Mouse (Mus musculus): ENCODE results near the gene Hap1. TPM values are rescaled to one million over a fixed set of nuclear protein-coding genes. Genes with fewer than 3 reads are reported as not detected.

Gene Hap1
- polyA plus RNA-seq, 1 experiment from 2014 or later: 6.3 TPM

- Histone ChIP-seq H3K36me3 (ENCODE audit: control insufficient read depth, insufficient read depth, low read length) (peaks cover 66% of the 10 kb centered on the region), H3K27ac (ENCODE audit: low read depth, low read length) (no peak overlapping the region)
Observed at GRCm38 (mm10) chr11:100382682-100383081, 26.8 kb upstream of the Hap1 start.

DNA sequence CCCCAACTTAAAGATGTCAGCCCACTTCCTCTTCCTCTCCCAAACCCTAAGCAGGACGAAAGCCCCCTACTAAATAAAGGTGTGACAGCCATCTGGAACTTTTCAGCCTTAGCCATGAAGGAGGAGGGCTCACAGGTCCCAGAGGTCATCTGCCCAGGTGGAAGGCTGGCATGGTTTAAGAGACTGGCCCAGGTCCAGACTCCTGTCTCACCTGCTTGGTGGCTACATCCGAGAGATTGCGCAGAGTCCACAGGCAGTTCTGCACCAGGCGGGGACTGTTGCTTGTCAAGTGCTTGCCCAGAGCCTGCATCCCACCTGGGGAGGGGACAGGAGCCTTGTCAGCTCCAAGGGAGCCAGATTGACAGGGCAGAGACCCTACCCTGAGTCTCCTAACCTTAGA lies 23.4 kb upstream of the Hap1 start:
- Histone ChIP-seq H3K36me3 (ENCODE audit: control insufficient read depth, insufficient read depth, low read length) (peaks cover 79% of the 10 kb centered on the region), H3K4me2 (replicated peaks; ENCODE audit: low read depth, low read length) (no peak overlapping the region), H3K4me3 (ENCODE audit: low read length) (no peak overlapping the region), H3K4me1 (ENCODE audit: control insufficient read depth, insufficient read depth, low read length) (no peaks in the 10 kb centered on the region), H3K27me3 (ENCODE audit: control insufficient read depth, insufficient read depth, low read length) (no peaks in the 10 kb centered on the region), H3K9me3 (ENCODE audit: control insufficient read depth, low read length) (no peaks in the 10 kb centered on the region), H3K9ac (ENCODE audit: low read depth, low read length) (no peak overlapping the region), H3K27ac (ENCODE audit: low read depth, low read length) (no peak overlapping the region)
- 91% methylated on average over 4 of the region's 4 CpGs for WGBS
- ATAC-seq (ENCODE audit: low FRiP score, low TSS enrichment): no peak

More at GRCm38 (mm10) chr11:100382682-100383081, 26.8 kb upstream of the Hap1 start:
- 88% methylated on average over 6 of the region's 6 CpGs for WGBS
- peaks cover 11% of the 10 kb centered on the region for H3K4me1 ChIP-seq (ENCODE audit: control insufficient read depth, insufficient read depth, low read length)
- no peak overlapping the region for H3K4me2 ChIP-seq (replicated peaks; ENCODE audit: low read depth, low read length)
- no peak for ATAC-seq (ENCODE audit: low FRiP score, low TSS enrichment)
- no peak overlapping the region for H3K4me3 ChIP-seq (ENCODE audit: low read length)
- H3K9ac ChIP-seq (ENCODE audit: low read depth, low read length): no peak overlapping the region
- no peaks in the 10 kb centered on the region for H3K9me3 ChIP-seq (ENCODE audit: control insufficient read depth, low read length)
- H3K27me3 ChIP-seq (ENCODE audit: control insufficient read depth, insufficient read depth, low read length): no peaks in the 10 kb centered on the region

GRCm38 (mm10) chr11:100378446-100378845 lies 22.5 kb upstream of the Hap1 start:
- Histone ChIP-seq H3K36me3 (ENCODE audit: control insufficient read depth, insufficient read depth, low read length) (peaks cover 80% of the 10 kb centered on the region), H3K4me1 (ENCODE audit: control insufficient read depth, insufficient read depth, low read length) (no peaks in the 10 kb centered on the region), H3K4me2 (replicated peaks; ENCODE audit: low read depth, low read length) (no peak overlapping the region), H3K9me3 (ENCODE audit: control insufficient read depth, low read length) (no peaks in the 10 kb centered on the region), H3K4me3 (ENCODE audit: low read length) (no peak overlapping the region), H3K27me3 (ENCODE audit: control insufficient read depth, insufficient read depth, low read length) (no peaks in the 10 kb centered on the region), H3K9ac (ENCODE audit: low read depth, low read length) (no peak overlapping the region), H3K27ac (ENCODE audit: low read depth, low read length) (no peak overlapping the region)
- ATAC-seq (ENCODE audit: low FRiP score, low TSS enrichment): no peak
- WGBS: 92% methylated on average over 5 of the region's 5 CpGs

DNA sequence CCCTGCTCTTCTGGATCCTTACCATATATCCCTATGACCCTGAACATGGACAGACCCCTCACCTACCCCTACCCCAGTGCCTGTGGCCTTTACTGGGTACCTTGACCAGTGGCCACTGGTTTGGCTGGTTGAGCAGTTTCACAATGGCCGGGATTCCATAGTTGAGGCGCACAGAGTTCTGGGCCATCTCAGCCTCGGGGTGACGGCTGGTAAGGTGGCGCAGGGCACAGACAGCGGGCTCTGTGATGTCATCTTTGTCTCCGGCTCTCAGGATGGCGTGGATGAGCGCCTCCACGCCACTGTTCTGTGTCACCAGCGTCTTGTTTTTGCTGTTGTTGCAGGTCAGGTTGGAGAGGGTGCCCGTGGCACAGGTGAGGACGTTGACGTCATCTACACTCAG lies 22.1 kb upstream of the Hap1 start:
- H3K9ac ChIP-seq (ENCODE audit: low read depth, low read length): no peak overlapping the region
- H3K4me2 ChIP-seq (replicated peaks; ENCODE audit: low read depth, low read length): no peak overlapping the region
- no peak for ATAC-seq (ENCODE audit: low FRiP score, low TSS enrichment)
- H3K27ac ChIP-seq (ENCODE audit: low read depth, low read length): no peak overlapping the region
- H3K27me3 ChIP-seq (ENCODE audit: control insufficient read depth, insufficient read depth, low read length): no peaks in the 10 kb centered on the region
- no peaks in the 10 kb centered on the region for H3K9me3 ChIP-seq (ENCODE audit: control insufficient read depth, low read length)
- H3K36me3 ChIP-seq (ENCODE audit: control insufficient read depth, insufficient read depth, low read length): peaks cover 79% of the 10 kb centered on the region
- no peaks in the 10 kb centered on the region for H3K4me1 ChIP-seq (ENCODE audit: control insufficient read depth, insufficient read depth, low read length)
- WGBS: 94% methylated on average over 14 of the region's 14 CpGs
- no peak overlapping the region for H3K4me3 ChIP-seq (ENCODE audit: low read length)

DNA sequence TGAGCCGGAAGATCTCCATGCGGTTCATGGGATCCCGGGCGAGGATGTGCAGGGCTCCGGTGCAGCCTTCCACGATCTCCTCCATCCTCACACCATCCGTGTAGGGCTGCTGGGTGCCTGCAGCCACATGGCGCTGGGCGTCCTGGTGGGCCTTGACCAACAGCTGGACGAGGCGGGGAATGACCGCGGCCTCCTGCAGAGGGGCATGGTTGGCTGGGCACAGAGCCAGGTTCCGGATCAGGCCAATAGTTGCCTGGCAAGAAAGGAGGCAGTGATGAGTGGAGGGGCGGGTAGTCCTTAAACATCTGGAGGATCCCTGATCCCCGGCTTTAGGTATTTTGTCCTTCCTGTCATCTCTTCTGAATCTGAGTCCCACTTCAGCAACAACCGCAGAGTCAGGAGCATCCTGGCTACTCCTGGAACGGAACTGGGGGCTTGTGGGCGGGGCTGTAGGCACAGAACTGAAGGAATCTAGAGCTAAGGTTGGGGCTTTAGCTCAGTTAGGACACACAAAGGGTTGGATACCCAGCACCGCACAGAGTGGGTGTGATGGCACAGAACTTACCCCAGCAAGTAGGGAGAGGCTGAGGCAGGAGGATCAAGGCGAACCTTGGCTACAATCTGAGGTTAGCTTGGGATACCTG lies 20.9 kb upstream of the Hap1 start:
- peaks cover 79% of the 10 kb centered on the region for H3K36me3 ChIP-seq (ENCODE audit: control insufficient read depth, insufficient read depth, low read length)
- WGBS: 90% methylated on average over 21 of the region's 21 CpGs
- H3K4me3 ChIP-seq (ENCODE audit: low read length): no peak overlapping the region
- no peak overlapping the region for H3K4me2 ChIP-seq (replicated peaks; ENCODE audit: low read depth, low read length)
- H3K27ac ChIP-seq (ENCODE audit: low read depth, low read length): no peak overlapping the region
- no peaks in the 10 kb centered on the region for H3K27me3 ChIP-seq (ENCODE audit: control insufficient read depth, insufficient read depth, low read length)
- no peaks in the 10 kb centered on the region for H3K4me1 ChIP-seq (ENCODE audit: control insufficient read depth, insufficient read depth, low read length)
- H3K9ac ChIP-seq (ENCODE audit: low read depth, low read length): no peak overlapping the region
- no peaks in the 10 kb centered on the region for H3K9me3 ChIP-seq (ENCODE audit: control insufficient read depth, low read length)
- no peak for ATAC-seq (ENCODE audit: low FRiP score, low TSS enrichment)

DNA sequence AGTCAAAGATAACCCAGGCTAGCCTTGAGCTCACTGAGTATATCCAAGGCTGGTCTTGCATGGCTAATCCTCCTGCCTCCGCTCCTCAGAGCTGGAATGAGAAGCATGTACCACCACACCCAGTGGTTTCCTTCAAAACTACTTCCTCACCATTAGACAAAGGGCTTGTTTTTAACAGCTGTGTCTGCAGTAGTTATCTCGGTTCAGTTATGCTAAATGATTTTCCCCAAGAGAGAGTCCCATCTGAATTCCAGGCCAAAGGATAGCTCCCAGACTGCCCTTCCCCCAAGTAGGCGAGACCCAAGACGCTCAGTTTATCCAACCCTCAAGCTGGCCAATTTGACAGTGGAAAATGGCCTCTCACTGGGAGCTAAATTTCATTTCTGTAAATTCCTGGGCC lies 20.1 kb upstream of the Hap1 start:
- 78% methylated on average over 4 of the region's 4 CpGs for WGBS
- no peak for ATAC-seq (ENCODE audit: low FRiP score, low TSS enrichment)
- Histone ChIP-seq H3K9me3 (ENCODE audit: control insufficient read depth, low read length) (no peaks in the 10 kb centered on the region), H3K4me1 (ENCODE audit: control insufficient read depth, insufficient read depth, low read length) (no peaks in the 10 kb centered on the region), H3K27ac (ENCODE audit: low read depth, low read length) (no peak overlapping the region), H3K9ac (ENCODE audit: low read depth, low read length) (no peak overlapping the region), H3K4me2 (replicated peaks; ENCODE audit: low read depth, low read length) (no peak overlapping the region), H3K4me3 (ENCODE audit: low read length) (no peak overlapping the region), H3K27me3 (ENCODE audit: control insufficient read depth, insufficient read depth, low read length) (no peaks in the 10 kb centered on the region), H3K36me3 (ENCODE audit: control insufficient read depth, insufficient read depth, low read length) (peaks cover 85% of the 10 kb centered on the region)

GRCm38 (mm10) chr11:100375127-100375526 lies 19.2 kb upstream of the Hap1 start:
- H3K4me2 ChIP-seq (replicated peaks; ENCODE audit: low read depth, low read length): no peak overlapping the region
- H3K9ac ChIP-seq (ENCODE audit: low read depth, low read length): no peak overlapping the region
- H3K27ac ChIP-seq (ENCODE audit: low read depth, low read length): no peak overlapping the region
- no peaks in the 10 kb centered on the region for H3K4me1 ChIP-seq (ENCODE audit: control insufficient read depth, insufficient read depth, low read length)
- no peaks in the 10 kb centered on the region for H3K9me3 ChIP-seq (ENCODE audit: control insufficient read depth, low read length)
- ATAC-seq (ENCODE audit: low FRiP score, low TSS enrichment): no peak
- no peak overlapping the region for H3K4me3 ChIP-seq (ENCODE audit: low read length)
- H3K27me3 ChIP-seq (ENCODE audit: control insufficient read depth, insufficient read depth, low read length): no peaks in the 10 kb centered on the region
- peaks cover 81% of the 10 kb centered on the region for H3K36me3 ChIP-seq (ENCODE audit: control insufficient read depth, insufficient read depth, low read length)
- 82% methylated on average over 9 of the region's 9 CpGs for WGBS

- no peak for ATAC-seq (ENCODE audit: low FRiP score, low TSS enrichment)
- Histone ChIP-seq H3K9me3 (ENCODE audit: control insufficient read depth, low read length) (no peaks in the 10 kb centered on the region), H3K27ac (ENCODE audit: low read depth, low read length) (no peak overlapping the region), H3K4me3 (ENCODE audit: low read length) (no peak overlapping the region), H3K4me2 (replicated peaks; ENCODE audit: low read depth, low read length) (no peak overlapping the region), H3K27me3 (ENCODE audit: control insufficient read depth, insufficient read depth, low read length) (no peaks in the 10 kb centered on the region), H3K36me3 (ENCODE audit: control insufficient read depth, insufficient read depth, low read length) (peaks cover 61% of the 10 kb centered on the region), H3K9ac (ENCODE audit: low read depth, low read length) (no peak overlapping the region), H3K4me1 (ENCODE audit: control insufficient read depth, insufficient read depth, low read length) (no peaks in the 10 kb centered on the region)
- 74% methylated on average over 7 of the region's 8 CpGs for WGBS
Observed at GRCm38 (mm10) chr11:100371981-100372558, 16.1 kb upstream of the Hap1 start.

DNA sequence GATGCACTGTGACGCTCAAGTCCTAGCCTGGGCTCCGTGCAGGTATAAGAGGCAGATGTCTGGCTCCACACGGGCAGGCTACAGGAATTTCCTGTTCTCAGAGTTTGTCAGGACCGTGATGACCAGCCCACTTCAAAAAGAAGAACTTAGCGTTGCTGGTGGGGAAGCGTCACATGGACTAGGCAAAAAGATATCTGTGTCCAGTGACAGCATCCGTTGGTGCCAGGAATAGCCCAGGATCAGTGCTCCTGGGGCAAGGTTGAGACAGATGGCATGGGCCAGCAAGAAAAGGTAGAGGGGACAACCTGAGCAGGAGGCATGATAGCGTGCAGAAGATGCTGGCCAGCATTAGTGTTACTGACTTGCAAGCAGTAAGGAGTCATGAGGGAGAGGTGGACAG lies 13.9 kb upstream of the Hap1 start:
- ATAC-seq (ENCODE audit: low FRiP score, low TSS enrichment): no peak

More for the DNA sequence above, 13.9 kb upstream of the Hap1 start:
- Histone ChIP-seq H3K36me3 (ENCODE audit: control insufficient read depth, insufficient read depth, low read length) (peaks cover 41% of the 10 kb centered on the region), H3K27ac (ENCODE audit: low read depth, low read length) (no peak overlapping the region), H3K9ac (ENCODE audit: low read depth, low read length) (no peak overlapping the region), H3K27me3 (ENCODE audit: control insufficient read depth, insufficient read depth, low read length) (no peaks in the 10 kb centered on the region), H3K4me2 (replicated peaks; ENCODE audit: low read depth, low read length) (no peak overlapping the region), H3K4me3 (ENCODE audit: low read length) (no peak overlapping the region), H3K9me3 (ENCODE audit: control insufficient read depth, low read length) (no peaks in the 10 kb centered on the region), H3K4me1 (ENCODE audit: control insufficient read depth, insufficient read depth, low read length) (no peaks in the 10 kb centered on the region)
- 71% methylated on average over 8 of the region's 8 CpGs for WGBS

Measured in kidney, embryonic 14.5 days (tissue).